Comparison of ENCODE assay signal across 13 mouse cellular contexts in the genomic region with DNA sequence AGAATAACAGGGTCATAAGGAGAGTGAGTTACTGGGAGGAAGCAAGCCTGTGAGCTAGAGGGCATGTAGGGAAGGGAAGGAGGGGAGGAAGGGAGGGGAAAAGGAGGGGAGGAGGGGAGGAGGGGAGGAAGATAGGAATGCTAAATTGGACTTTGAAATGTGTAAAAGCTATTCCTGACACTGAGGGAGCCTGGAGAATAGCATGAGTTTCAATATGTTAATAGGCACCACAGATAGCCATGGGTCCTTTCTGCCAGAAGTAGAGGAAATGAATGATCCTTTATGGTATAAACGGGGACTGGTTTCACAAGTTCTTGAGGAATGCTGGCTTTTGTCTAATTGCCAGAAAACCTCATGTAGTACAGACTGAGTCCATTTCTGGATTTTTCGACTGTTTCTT.
"Had no signal": no experiment of that assay in that cellular context is flagged by ENCODE, and none has a peak within 500 bp of the region (broad histone marks: within the 10 kb centered on the region; RNA-seq: fewer than 3 reads in every experiment).

No protein-coding gene starts in this region.

- H3K4me3 ChIP-seq: limb, embryonic 12.5 days; midbrain, embryonic 12.5 days; myocyte; neural tube, embryonic 15.5 days had no signal

- DNase-seq: kidney, adult 18-20 months; kidney, postnatal 25 days; layer of hippocampus, postnatal 36 days; lung, adult 2 months; lung, postnatal 14 days; right cerebral cortex, adult 18-20 months; right cerebral cortex, postnatal 25 days; thymus, postnatal 36 days had no signal

- H3K36me3 ChIP-seq: limb, embryonic 12.5 days; midbrain, embryonic 12.5 days; neural tube, embryonic 15.5 days had no signal

- H3K4me2 ChIP-seq: limb, embryonic 12.5 days; midbrain, embryonic 12.5 days; neural tube, embryonic 15.5 days had no signal

- H3K9me3 ChIP-seq: limb, embryonic 12.5 days; midbrain, embryonic 12.5 days; neural tube, embryonic 15.5 days had no signal

- H3K9ac ChIP-seq: limb, embryonic 12.5 days; liver, embryonic 14.5 days; midbrain, embryonic 12.5 days; neural tube, embryonic 15.5 days had no signal

- H3K27me3 ChIP-seq: limb, embryonic 12.5 days; midbrain, embryonic 12.5 days; neural tube, embryonic 15.5 days had no signal

- H3K4me1 ChIP-seq: limb, embryonic 12.5 days; midbrain, embryonic 12.5 days; neural tube, embryonic 15.5 days had no signal

- H3K27ac ChIP-seq: limb, embryonic 12.5 days; liver, embryonic 14.5 days; midbrain, embryonic 12.5 days; neural tube, embryonic 15.5 days had no signal
